Mouse (Mus musculus) lung, embryonic 15.5 days (tissue): ENCODE results near the gene Osbpl11. TPM values are rescaled to one million over a fixed set of nuclear protein-coding genes. Genes with fewer than 3 reads are reported as not detected.
"Not testable (repeated sequence)": the region's sequence is repeated elsewhere in the genome, so short reads cannot be mapped to it uniquely, and the experiment has no call there.

Experiments used
- ATAC-seq: fragments of 200-750 bp; cut with Nextera tagmentation; 2 replicates; pipeline ENCODE4 v1.8.0; 2017; ENCODE audit warnings: moderate number of reproducible peaks, borderline replicate concordance; ENCODE audit not compliant: low FRiP score, low TSS enrichment; ENCODE audit errors: extremely low read depth
- H3K27ac ChIP-seq: fragments of 300-500 bp; sonication (generic); 2 replicates; pipeline ENCODE4 v1.5.1; 2015; ENCODE audit warnings: moderate library complexity, mild to moderate bottlenecking, inconsistent platforms
- H3K27me3 ChIP-seq: fragments of 300-500 bp; sonication (generic); 2 replicates; pipeline ENCODE4 v1.6.1; 2015; ENCODE audit warnings: inconsistent platforms
- H3K36me3 ChIP-seq: fragments of 300-500 bp; sonication (generic); 2 replicates; pipeline ENCODE4 v1.6.1; 2015; ENCODE audit warnings: inconsistent platforms
- H3K4me1 ChIP-seq: fragments of 300-500 bp; sonication (generic); 2 replicates; pipeline ENCODE4 v1.6.1; 2015; ENCODE audit warnings: inconsistent platforms
- H3K4me2 ChIP-seq: fragments of 300-500 bp; sonication (generic); 2 replicates; pipeline ENCODE4 v1.6.1; 2015; ENCODE audit warnings: inconsistent platforms, mild to moderate bottlenecking, moderate library complexity
- H3K4me3 ChIP-seq: fragments of 300-500 bp; sonication (generic); 2 replicates; pipeline ENCODE4 v1.5.1; 2015; ENCODE audit warnings: mild to moderate bottlenecking, inconsistent platforms
- H3K9ac ChIP-seq: fragments of 300-500 bp; sonication (generic); 2 replicates; pipeline ENCODE4 v1.6.1; 2015; ENCODE audit warnings: inconsistent platforms
- H3K9me3 ChIP-seq: fragments of 300-500 bp; sonication (generic); 2 replicates; pipeline ENCODE4 v1.6.1; 2016; ENCODE audit warnings: inconsistent platforms
- WGBS: fragments of 180-500 bp; shearing (Covaris S2); methylation state at CpG from one replicate; pipeline ENCODE4 v1.1.7; 2015; 5-methylcytosine and 5-hydroxymethylcytosine counted together
- polyA plus RNA-seq: library from polyadenylated mRNA; unstranded; fragments of >200 nt; fragmentation: Nextera tagmentation; extraction: Ambion mirVana; gene quantifications from 2 replicates; pipeline ENCODE4 v1.2.1, GENCODE M21; 2015

Gene Osbpl11
- polyA plus RNA-seq, 1 experiment from 2014 or later = 19.1 TPM

DNA sequence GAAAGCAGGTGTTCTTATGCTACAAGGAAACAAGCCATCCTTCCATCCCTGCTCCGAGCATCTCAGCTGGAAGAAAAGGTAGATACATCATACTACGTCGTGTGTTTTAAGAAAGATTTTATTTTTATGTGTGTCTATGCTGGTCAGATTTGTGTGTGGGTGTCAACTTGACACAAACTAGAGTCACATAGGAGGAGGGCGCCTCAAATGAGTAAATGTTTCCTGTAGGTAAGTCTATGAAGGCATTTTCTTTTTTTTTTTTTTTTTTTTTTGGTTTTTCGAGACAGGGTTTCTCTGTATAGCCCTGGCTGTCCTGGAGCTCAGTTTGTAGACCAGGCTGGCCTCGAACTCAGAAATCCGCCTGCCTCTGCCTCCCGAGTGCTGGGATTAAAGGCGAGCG lies 5.6 kb upstream of the Osbpl11 start:
- not testable (repeated sequence) for H3K9ac ChIP-seq, H3K9me3 ChIP-seq, H3K4me2 ChIP-seq, H3K27me3 ChIP-seq, H3K4me1 ChIP-seq, H3K27ac ChIP-seq, H3K36me3 ChIP-seq, ATAC-seq, H3K4me3 ChIP-seq
- 92% methylated on average over 9 of the region's 10 CpGs for WGBS

DNA sequence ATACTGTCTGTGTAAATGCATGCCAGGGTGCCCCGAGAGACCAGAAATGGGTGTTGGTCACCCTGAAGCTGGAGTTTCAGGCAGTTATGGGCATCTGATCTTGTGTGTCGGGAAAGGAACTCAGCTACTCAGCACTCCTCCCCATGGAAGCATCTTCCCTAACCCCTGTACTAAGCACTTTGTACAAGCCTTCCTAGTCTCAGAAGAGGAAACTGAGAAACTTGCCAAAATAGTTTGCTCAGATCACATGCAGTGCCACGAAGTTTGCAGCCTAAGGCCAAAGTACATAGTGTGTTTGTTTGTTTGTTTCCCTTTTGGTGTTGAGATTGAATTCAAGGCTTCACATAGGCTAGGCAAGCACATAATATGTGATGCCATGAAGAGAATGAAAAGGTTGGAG lies 5.0 kb upstream of the Osbpl11 start:
- Histone ChIP-seq H3K4me3 (no peak overlapping the region), H3K4me1 (0 out of 2 replicates have a peak, but pooled peaks cover 2% of the 10 kb centered on the region), H3K4me2 (no peak overlapping the region), H3K27me3 (no peaks in the 10 kb centered on the region), H3K27ac (no peak overlapping the region), H3K9ac (no peak overlapping the region), H3K9me3 (no peaks in the 10 kb centered on the region), H3K36me3 (no peaks in the 10 kb centered on the region)
- ATAC-seq = no peak
- WGBS = 76% methylated on average over 3 of the region's 3 CpGs

DNA sequence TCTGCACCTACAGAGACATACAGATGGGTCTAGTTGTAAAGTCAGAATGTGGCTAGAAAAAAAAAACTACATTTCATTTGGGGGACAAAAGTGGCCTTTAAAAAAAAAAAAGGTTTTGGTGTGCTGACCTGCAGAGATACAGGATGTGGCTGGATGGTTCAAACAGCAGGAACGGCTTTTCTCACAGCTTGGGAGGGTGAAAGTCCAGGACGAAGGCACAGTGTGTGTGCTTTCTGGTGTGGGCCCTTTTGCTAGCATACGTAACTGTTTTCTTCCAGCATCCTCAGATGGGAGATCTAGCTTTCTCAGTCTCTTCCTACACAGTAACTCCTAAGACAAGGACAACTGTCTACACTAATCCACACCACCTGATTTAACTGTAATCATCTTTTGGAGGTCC lies 4.1 kb upstream of the Osbpl11 start:
- no peaks in the 10 kb centered on the region for H3K27me3 ChIP-seq
- H3K27ac ChIP-seq = no peak overlapping the region
- 0 out of 2 replicates have a peak, but pooled peaks cover 3% of the 10 kb centered on the region for H3K4me1 ChIP-seq

DNA sequence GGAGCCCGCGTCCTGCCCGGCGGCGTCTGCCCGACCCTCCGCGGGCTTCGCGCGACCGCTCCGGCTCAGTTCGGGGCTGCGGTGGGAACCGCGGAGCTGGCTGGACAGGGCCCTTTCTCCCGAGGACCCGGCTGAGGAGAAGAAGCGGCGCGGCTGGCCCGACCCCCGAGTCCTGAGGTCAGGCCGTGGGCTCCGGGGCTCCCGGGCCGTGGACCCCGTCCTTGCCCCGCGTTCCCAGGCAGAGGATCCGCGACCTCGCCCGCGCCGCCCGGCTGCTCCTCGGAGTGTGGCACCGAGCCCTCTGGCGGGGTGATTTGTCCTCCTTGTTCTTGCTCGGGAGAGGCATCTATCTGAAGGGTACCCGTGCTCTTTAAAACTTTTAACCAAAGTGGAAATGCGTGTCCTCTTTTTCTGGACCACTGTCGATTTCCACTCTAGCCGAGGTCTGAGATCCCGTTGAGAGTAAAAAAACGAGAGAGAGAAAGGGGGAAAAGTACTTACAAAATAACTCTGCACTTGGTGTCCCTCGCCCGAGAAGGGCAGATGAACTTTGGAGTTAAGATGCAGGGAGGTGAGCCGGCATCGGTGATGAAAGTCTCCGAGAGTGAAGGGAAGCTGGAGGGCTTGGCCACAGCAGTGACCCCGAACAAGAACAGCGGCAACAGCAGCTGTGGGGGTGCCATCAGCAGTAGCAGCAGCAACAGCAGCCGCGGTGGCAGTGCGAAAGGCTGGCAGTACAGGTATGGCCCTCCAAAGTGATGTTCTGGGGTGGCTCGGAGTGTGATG lies 583 bp downstream of the Osbpl11 start:
- H3K27ac ChIP-seq = peak overlapping the region; percentile 92
- peaks cover 30% of the 10 kb centered on the region for H3K4me1 ChIP-seq
- no peaks in the 10 kb centered on the region for H3K9me3 ChIP-seq
- peak overlapping the region; percentile 90 for H3K4me2 ChIP-seq
- ATAC-seq = peak; percentile 71
- peak overlapping the region; percentile 95 for H3K9ac ChIP-seq
- no peaks in the 10 kb centered on the region for H3K36me3 ChIP-seq
- no peaks in the 10 kb centered on the region for H3K27me3 ChIP-seq
- under 1% methylated on average over 55 of the region's 59 CpGs for WGBS
- peak overlapping the region; percentile 84 for H3K4me3 ChIP-seq

More for the DNA sequence above, 4.1 kb upstream of the Osbpl11 start:
- ATAC-seq = no peak
- no peak overlapping the region for H3K4me3 ChIP-seq
- no peaks in the 10 kb centered on the region for H3K36me3 ChIP-seq
- 70% methylated on average over 3 of the region's 3 CpGs for WGBS
- H3K4me2 ChIP-seq = no peak overlapping the region
- no peak overlapping the region for H3K9ac ChIP-seq
- H3K9me3 ChIP-seq = no peaks in the 10 kb centered on the region

DNA sequence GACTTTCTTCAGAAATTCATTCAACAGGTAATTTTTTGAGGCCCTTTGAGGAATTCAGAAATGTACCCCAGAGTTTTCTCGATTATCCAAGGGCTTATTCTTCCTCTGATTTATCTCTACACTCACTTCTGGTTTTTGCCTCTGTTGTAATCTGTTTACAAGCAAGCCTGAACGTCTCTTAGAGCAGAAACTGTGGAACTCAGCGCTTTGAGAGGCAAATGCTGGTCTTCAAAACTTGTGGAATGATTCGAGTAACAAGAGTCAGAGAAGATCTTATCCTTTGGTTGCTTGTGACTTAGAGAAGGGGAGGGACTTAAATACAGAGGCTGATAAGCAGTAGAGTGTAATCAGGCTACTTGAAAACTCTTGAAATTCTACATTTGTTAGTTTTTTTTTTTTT lies 1.3 kb downstream of the Osbpl11 start:
- Histone ChIP-seq H3K4me3 (peak overlapping the region; percentile 84), H3K36me3 (no peaks in the 10 kb centered on the region), H3K9me3 (no peaks in the 10 kb centered on the region), H3K4me1 (peaks cover 36% of the 10 kb centered on the region), H3K4me2 (peak overlapping the region; percentile 90), H3K27ac (peak overlapping the region; percentile 92; the same call in 1 of the 2 replicates), H3K27me3 (no peaks in the 10 kb centered on the region), H3K9ac (peak overlapping the region; percentile 95)
- 8% methylated on average over 4 of the region's 4 CpGs for WGBS
- no peak for ATAC-seq

DNA sequence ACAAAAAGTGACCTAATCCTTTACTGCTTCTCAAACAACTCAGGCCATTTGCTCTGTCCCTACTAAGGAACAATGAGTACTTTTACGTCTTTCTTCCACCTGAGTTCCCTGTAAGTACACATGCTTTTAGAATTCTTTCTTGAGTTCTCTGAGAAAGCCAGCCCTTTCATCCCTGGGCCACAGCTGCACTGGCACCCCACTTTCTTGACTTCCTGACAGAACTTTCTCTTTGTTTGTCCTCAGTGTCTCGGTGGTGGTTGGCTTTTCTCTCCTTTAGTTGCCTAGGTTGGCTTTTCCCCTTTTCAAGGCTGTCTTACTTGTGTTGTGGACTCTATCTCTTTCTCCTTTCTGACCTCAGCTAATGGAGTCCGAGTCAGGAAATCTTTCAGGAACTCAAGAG lies 3.2 kb downstream of the Osbpl11 start:
- Histone ChIP-seq H3K27ac (0 out of 2 replicates have a peak overlapping the region, but pooled peaks have one; percentile 8), H3K36me3 (no peaks in the 10 kb centered on the region), H3K9ac (no peak overlapping the region), H3K4me1 (peaks cover 44% of the 10 kb centered on the region), H3K4me2 (no peak overlapping the region), H3K4me3 (no peak overlapping the region), H3K9me3 (no peaks in the 10 kb centered on the region), H3K27me3 (no peaks in the 10 kb centered on the region)
- 34% methylated on average over 3 of the region's 3 CpGs for WGBS
- no peak for ATAC-seq

DNA sequence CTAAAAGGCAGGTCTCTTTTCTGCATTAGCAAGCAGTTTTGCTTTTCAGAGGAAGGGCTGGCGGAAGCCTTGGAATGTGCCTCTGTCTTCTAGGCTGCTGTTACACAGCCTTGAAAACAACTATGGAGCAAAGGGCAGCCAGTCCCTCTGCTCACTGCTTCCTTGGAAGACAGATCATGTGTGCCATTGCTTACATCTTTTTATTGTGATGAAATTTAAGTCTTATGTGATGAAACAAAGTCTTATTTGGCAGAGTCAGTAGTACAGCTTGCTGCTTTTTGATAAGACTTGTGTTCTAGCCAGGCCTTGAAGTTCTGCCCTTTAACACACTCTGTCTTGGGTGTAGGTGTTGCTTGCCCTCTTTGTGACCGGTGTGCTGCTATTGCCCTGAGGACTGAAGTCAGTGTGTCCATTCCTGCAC lies 6.8 kb downstream of the Osbpl11 start:
- WGBS = 51% methylated on average over 2 of the region's 2 CpGs
- no peak overlapping the region for H3K9ac ChIP-seq
- ATAC-seq = peak; percentile 87; the same call in 1 of the 2 replicates

DNA sequence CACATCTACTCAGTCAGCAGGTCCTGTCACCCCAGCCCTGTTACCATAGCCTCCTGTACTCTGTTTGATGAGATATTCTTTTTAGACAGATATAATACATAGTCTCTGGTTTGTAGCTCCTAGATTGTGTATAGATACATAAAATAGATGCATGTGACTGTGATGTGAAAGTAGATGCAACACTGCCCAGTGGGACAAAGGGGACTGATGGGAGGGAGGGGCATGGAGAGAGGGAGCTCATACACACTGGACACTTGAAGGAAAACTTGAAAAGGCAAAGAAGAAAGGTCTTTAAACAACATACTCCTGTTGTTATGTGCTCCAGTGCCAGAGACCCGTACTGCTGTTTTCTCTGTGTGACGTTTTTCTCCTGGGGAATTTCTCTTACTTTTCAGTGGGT lies 7.4 kb downstream of the Osbpl11 start:
- Histone ChIP-seq H3K4me1 (peaks cover 28% of the 10 kb centered on the region), H3K4me3 (no peak overlapping the region), H3K36me3 (no peaks in the 10 kb centered on the region), H3K9ac (no peak overlapping the region), H3K4me2 (no peak overlapping the region), H3K27ac (peak overlapping the region; percentile 55), H3K27me3 (no peaks in the 10 kb centered on the region), H3K9me3 (no peaks in the 10 kb centered on the region)
- WGBS = 83% methylated on average over 2 of the region's 2 CpGs
- no peak for ATAC-seq

More for the DNA sequence above, 6.8 kb downstream of the Osbpl11 start:
- Histone ChIP-seq H3K4me2 (no peak overlapping the region), H3K27me3 (no peaks in the 10 kb centered on the region), H3K4me1 (peaks cover 34% of the 10 kb centered on the region), H3K4me3 (no peak overlapping the region), H3K27ac (peak overlapping the region; percentile 55), H3K9me3 (no peaks in the 10 kb centered on the region), H3K36me3 (no peaks in the 10 kb centered on the region)

DNA sequence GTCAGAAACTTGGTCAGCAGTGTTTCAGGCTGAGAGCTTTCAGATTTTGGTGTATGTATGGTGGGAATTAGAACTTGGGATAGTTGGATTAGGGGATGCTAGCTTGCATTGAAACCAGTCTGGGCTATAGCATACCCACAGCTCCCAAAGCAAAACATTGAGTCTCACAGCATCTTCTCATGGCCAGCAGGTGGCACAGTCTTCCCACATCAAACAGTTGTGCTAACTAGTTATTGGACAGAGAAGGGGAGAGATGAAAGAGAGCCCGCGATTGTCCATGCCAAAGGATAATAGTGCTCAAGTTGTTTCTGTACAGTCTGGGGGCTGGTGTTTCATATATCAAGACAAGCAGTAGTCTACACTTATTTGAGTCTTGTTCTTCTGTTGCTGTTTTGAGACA lies 8.8 kb downstream of the Osbpl11 start:
- H3K36me3 ChIP-seq = no peaks in the 10 kb centered on the region
- no peak overlapping the region for H3K9ac ChIP-seq
- no peaks in the 10 kb centered on the region for H3K9me3 ChIP-seq
- H3K4me3 ChIP-seq = no peak overlapping the region
- no peaks in the 10 kb centered on the region for H3K27me3 ChIP-seq
- H3K4me1 ChIP-seq = peaks cover 18% of the 10 kb centered on the region
- no peak overlapping the region for H3K4me2 ChIP-seq
- WGBS = 35% methylated on average over 2 of the region's 2 CpGs
- no peak overlapping the region for H3K27ac ChIP-seq
- ATAC-seq = no peak

DNA sequence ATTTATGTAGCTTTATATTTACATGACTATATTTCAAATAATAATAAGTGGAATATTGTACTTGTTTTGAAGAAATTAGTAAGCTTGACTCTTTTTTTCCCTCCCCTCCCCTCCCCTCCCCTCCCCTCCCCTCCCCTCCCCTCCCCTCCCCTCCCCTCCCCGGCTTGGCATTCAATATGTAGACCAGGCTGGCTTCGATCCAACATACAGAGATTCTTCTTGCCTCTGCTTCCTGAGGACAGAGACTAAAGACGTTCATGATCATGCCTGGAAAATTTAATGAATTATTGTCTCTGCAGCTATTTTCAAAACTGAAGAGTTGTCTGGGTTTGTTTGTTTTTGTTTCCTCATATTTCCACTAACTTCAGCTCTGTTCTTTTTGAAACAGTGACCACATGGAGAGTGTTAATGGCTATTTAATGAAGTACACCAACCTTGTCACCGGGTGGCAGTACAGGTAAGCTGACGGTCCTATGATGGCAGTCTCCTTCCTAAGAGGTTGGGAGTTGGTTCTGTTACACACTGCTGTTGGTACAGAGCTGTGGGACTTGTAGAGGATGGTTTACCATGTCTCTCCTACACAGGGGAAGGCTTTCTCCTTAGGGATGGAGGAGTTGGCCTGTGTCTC lies 10.9 kb downstream of the Osbpl11 start:
- no peak for ATAC-seq
- H3K4me3 ChIP-seq = no peak overlapping the region
- H3K9me3 ChIP-seq = no peaks in the 10 kb centered on the region
- H3K27me3 ChIP-seq = no peaks in the 10 kb centered on the region
- WGBS = 61% methylated on average over 4 of the region's 5 CpGs
- H3K27ac ChIP-seq = no peak overlapping the region
- no peak overlapping the region for H3K4me2 ChIP-seq
- H3K4me1 ChIP-seq = peaks cover 12% of the 10 kb centered on the region; the same call in 1 of the 2 replicates
- no peak overlapping the region for H3K9ac ChIP-seq
- no peaks in the 10 kb centered on the region for H3K36me3 ChIP-seq

DNA sequence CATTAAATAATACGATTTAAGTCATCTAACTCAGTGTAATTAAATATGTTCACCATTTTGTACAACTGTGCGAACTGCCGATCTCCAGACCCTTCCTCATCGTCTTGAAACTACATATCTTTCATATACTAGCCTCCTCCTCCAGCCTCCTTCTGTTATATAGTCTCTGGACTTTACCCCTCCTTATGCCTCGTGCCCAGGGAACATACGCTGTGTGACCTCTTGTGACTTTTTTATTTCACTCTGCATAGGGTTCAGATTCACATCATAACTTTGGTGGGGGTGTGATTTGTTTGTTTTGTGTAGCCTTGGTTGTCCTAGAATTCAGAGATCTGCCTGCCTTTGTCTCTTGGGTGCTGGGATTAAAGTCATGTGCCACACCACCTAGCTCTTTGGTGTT lies 11.7 kb downstream of the Osbpl11 start:
- H3K9me3 ChIP-seq = no peaks in the 10 kb centered on the region

DNA sequence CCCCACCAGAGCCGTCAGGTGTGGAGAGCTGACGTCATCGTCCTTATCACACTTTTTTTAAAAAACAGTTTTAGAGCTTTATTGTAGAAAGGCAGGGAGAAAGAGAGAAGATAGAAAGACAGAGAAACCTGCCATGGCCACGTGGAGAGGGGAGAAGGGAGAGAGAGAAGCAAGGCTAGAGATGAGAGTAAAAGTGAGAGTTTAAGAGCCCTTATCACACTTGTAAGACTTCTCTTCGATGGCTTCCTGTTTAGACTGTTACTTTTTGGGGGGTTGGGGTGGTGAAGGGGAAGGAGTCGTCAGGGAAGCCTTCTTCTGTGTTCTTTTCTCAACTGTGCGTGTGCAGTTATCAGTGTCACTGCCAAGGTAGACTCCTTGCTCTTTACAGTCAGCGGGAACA lies 15.7 kb downstream of the Osbpl11 start:
- no peak overlapping the region for H3K4me3 ChIP-seq
- WGBS = 61% methylated on average over 8 of the region's 8 CpGs
- H3K9me3 ChIP-seq = no peaks in the 10 kb centered on the region
- no peak for ATAC-seq
- no peak overlapping the region for H3K4me2 ChIP-seq
- H3K36me3 ChIP-seq = peaks cover 11% of the 10 kb centered on the region
- H3K27me3 ChIP-seq = no peaks in the 10 kb centered on the region
- no peaks in the 10 kb centered on the region for H3K4me1 ChIP-seq
- H3K27ac ChIP-seq = no peak overlapping the region
- H3K9ac ChIP-seq = no peak overlapping the region

More for the DNA sequence above, 11.7 kb downstream of the Osbpl11 start:
- no peak overlapping the region for H3K4me3 ChIP-seq
- 88% methylated on average over 6 of the region's 6 CpGs for WGBS
- no peak for ATAC-seq
- no peak overlapping the region for H3K27ac ChIP-seq
- H3K36me3 ChIP-seq = peaks cover 5% of the 10 kb centered on the region; the same call in 1 of the 2 replicates
- no peaks in the 10 kb centered on the region for H3K27me3 ChIP-seq
- H3K9ac ChIP-seq = no peak overlapping the region
- peaks cover 4% of the 10 kb centered on the region; the same call in 1 of the 2 replicates for H3K4me1 ChIP-seq
- no peak overlapping the region for H3K4me2 ChIP-seq
